Mouse (Mus musculus) CD8-positive naive resting alpha-beta T cell, adult 57 days (primary cell): Measurements from ENCODE around the gene Stx19. TPM values are rescaled to one million over a fixed set of nuclear protein-coding genes. Genes with fewer than 3 reads are reported as not detected.

Experiments
- total RNA-seq: library from RNA; stranded (reverse); gene quantifications from one replicate; pipeline ENCODE4 v1.2.4, GENCODE M21; 2023

The Stx19 gene
- not detected for total RNA-seq

DNA sequence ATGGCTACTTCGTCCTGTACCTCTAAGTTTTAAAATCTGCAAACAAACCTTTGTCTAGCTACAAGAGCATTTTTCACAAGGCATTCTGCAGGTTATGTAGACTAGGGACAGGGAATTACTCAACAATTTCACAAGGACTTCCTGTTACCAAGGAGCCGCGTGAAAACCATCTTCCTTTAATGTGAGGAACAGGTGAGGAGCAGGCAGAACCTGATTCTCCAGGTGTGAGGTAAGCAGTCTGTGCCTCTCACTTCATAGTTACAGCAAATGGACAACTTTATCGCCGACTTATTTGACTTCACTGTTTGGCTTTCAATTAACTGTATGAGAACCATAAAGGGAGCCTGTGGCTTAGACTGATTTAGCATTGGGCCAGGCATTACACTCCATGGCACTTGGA lies at the start of gene Stx19:
Stx19 (plus strand) TSS at position 186 of the 400 bp plus-strand sequence.

DNA sequence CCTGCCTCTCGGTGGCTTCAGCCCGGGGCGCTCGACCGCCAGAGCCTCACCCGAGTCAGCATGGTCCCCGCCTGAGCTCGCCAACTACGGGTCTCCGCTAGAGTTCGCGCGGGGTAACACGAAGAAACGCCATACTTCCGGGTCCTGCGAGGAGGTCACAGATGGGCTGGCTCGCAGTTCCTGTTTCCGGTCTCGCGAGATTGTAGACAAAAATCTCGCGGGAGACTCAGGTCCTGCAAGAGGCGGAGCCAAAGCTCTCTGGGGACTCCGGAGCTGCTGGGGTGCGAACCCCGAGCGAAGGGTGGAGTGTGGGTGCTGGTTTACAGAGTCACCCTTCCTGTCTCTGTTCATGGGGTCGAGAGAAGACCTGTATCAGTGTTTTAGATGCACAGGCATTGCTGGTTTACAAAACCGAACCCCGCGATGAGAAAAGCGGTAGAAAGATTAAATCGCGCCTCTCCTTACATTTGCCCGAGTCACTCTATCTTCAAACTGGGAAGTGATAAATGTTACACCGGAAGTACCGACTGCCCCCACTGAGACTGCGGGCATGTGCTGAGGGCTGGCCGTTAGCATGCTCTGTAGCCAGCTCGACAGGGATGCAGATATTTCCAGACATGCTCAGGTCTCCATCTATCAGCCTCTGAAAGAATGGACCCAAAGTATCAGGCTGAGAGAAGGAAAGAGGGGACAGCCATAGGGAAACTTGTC lies 27.7 kb upstream of the Stx19 start, which contains the start of gene Nsun3:
Nsun3 (minus strand) TSS at position 198 of the 711 bp plus-strand sequence.

DNA sequence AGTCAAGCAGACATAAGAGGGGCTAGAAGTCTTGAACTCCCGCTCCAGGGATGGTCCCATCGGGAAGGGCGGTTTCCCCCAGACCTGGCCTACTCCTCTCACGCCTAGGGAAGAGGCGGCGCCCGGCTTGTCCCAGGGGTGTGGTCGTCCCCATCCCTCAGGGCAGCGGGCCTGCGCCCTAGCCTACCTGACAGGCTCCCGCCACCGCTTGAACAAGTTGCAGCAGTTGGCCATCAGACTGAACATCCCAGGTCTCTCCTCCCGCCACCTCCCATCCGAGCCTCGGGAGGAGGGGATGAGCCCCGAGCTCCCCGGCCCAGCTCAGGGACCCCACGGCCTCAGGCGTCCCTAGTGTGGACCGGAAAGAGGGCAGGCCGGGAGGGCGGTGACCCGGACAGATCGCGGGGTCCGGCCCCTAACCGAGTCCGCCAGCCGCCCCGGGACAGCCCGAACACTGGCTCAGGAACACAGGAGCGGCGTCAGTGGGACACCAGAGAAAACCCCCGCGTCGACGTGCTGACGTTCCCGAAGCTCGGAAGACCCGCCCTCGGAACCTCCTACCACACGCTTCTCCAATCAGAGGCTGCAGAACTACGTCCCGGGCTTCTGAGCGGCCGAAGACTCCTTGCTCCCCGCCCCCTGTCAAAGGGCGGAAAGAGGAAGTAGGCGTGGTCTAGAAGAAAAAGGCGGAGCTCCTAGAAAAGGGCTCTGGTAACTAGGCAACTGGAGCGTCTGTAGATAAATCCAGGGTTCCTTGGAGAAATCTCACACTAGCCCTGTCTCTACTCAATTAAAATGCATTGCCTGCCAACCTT lies 32.2 kb downstream of the Stx19 start, which contains the start of gene Arl13b:
Arl13b (minus strand) TSS at position 543 of the 815 bp plus-strand sequence.

DNA sequence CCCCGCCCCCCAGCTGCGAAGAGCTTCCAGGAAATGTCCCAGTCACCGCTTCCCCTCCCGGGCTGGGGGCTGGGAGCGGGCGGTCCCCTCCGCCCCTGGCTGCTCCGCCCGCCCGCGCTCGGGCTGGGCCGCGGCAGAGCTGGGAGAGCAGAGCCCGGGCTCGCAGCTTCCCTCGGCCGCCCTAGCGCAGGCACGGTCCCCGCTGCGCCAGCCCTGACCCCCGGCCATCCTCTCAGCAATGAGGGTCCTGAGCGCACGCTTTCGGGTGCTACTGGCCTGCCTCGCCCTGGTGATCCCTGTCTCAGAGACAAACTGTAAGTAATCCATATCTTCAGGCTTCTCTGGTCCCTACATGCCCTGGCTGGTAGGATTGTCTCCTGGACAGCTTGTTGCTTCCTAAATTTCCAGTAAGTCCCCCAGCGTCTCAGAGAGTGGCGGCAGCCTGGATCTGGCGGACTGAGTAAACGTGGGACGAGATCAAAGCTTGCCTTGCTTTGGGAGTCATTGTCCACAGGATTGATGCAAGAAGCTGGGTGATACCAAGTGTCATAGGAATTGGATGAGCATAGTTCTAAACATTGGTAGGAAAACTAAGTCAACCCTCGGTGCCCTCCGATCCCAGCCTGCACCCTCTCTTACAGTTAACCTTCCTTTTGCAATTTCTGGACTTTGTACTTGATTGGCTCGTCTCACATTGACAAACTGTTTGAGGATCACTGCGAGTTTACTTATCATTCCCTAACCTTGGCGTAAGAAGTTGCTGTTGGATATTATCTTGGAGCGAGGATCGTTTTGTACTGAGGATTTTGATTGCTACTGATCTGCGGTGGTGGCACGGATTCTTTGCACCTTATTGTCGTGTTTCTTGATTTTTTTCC lies 40.0 kb downstream of the Stx19 start, which contains the start of gene Pros1:
Pros1 (plus strand) TSS at position 117 of the 878 bp plus-strand sequence.

Other genes starting within 250 kb of the Stx19 start
- 14.5 TPM for gene Nsun3, start 27.9 kb upstream of the Stx19 start, total RNA-seq
- gene Arl13b, start 32.4 kb downstream of the Stx19 start, total RNA-seq: 16.8 TPM
- gene Pros1, start 39.6 kb downstream of the Stx19 start, total RNA-seq: not detected